Mouse (Mus musculus): Measurements from ENCODE around the gene Ccn1.

GRCm38 (mm10) chr3:145689271-145689670 is 39.5 kb upstream of the Ccn1 start:
- TF ChIP-seq CTCF (IDR thresholded peaks at IDR 0.05; ENCODE audit: control insufficient read depth, insufficient read depth, low read length): no peak
- TF ChIP-seq POLR2A (IDR thresholded peaks at IDR 0.05; ENCODE audit: borderline replicate concordance, control insufficient read depth, low read depth, low read length): no peak
